Mouse (Mus musculus) midbrain, embryonic 15.5 days (tissue): ENCODE results near the gene Vat1. TPM values are rescaled to one million over a fixed set of nuclear protein-coding genes. Genes with fewer than 3 reads are reported as not detected.
"Not testable (repeated sequence)": the region's sequence is repeated elsewhere in the genome, so short reads cannot be mapped to it uniquely, and the experiment has no call there.

Source experiments
- ATAC-seq: fragments of 200-750 bp; cut with Nextera tagmentation; replicated peaks from 2 replicates; pipeline ENCODE4 v1.8.0; 2017; ENCODE audit warnings: moderate TSS enrichment
- H3K27ac ChIP-seq: fragments of 300-500 bp; sonication (generic); 2 replicates; pipeline ENCODE4 v1.5.1; 2015; ENCODE audit warnings: mild to moderate bottlenecking, inconsistent platforms
- H3K27me3 ChIP-seq: fragments of 300-500 bp; sonication (generic); replicated peaks from 2 replicates; pipeline ENCODE4 v1.6.1; 2015; ENCODE audit warnings: inconsistent platforms
- H3K36me3 ChIP-seq: fragments of 300-500 bp; sonication (generic); replicated peaks from 2 replicates; pipeline ENCODE4 v1.6.1; 2015; ENCODE audit warnings: inconsistent platforms
- H3K4me1 ChIP-seq: fragments of 300-500 bp; sonication (generic); 2 replicates; pipeline ENCODE4 v1.6.1; 2015; ENCODE audit warnings: inconsistent platforms
- H3K4me2 ChIP-seq: fragments of 300-500 bp; sonication (generic); 2 replicates; pipeline ENCODE4 v1.6.1; 2015; ENCODE audit warnings: inconsistent platforms, mild to moderate bottlenecking, moderate library complexity
- H3K4me3 ChIP-seq: fragments of 300-500 bp; sonication (generic); 2 replicates; pipeline ENCODE4 v1.5.1; 2015; ENCODE audit warnings: mild to moderate bottlenecking, inconsistent platforms
- H3K9ac ChIP-seq: fragments of 300-500 bp; sonication (generic); 2 replicates; pipeline ENCODE4 v1.6.1; 2015; ENCODE audit warnings: mild to moderate bottlenecking, inconsistent platforms
- H3K9me3 ChIP-seq: fragments of 300-500 bp; sonication (generic); 2 replicates; pipeline ENCODE4 v1.6.1; 2016; ENCODE audit warnings: inconsistent platforms
- WGBS: fragments of 180-500 bp; shearing (Covaris S2); methylation state at CpG from one replicate; pipeline ENCODE4 v1.1.7; 2015; ENCODE audit warnings: mixed read lengths; 5-methylcytosine and 5-hydroxymethylcytosine counted together
- polyA plus RNA-seq: library from polyadenylated mRNA; unstranded; fragments of >200 nt; fragmentation: Nextera tagmentation; extraction: Ambion mirVana; gene quantifications from 2 replicates; pipeline ENCODE4 v1.2.1, GENCODE M21; 2015

Vat1 gene
- polyA plus RNA-seq, 1 experiment from 2014 or later: 128 TPM

GRCm38 (mm10) chr11:101450394-101450793 lies 15.6 kb downstream of the Vat1 start:
- Histone ChIP-seq H3K4me3 (no peak overlapping the region), H3K4me1 (no peaks in the 10 kb centered on the region), H3K27me3 (no peaks in the 10 kb centered on the region), H3K4me2 (no peak overlapping the region), H3K9ac (no peak overlapping the region), H3K9me3 (no peaks in the 10 kb centered on the region), H3K36me3 (peaks cover 4% of the 10 kb centered on the region; the same call in 1 of the 2 replicates), H3K27ac (no peak overlapping the region)
- 84% methylated on average over 3 of the region's 3 CpGs for WGBS
- ATAC-seq: no peak

- ATAC-seq, H3K27me3 ChIP-seq, H3K4me3 ChIP-seq, H3K27ac ChIP-seq, H3K9me3 ChIP-seq, H3K4me2 ChIP-seq, H3K9ac ChIP-seq, H3K4me1 ChIP-seq, H3K36me3 ChIP-seq: not testable (repeated sequence)
- WGBS: 90% methylated on average over 4 of the region's 4 CpGs
Measured at GRCm38 (mm10) chr11:101449596-101449995, 16.4 kb downstream of the Vat1 start.

GRCm38 (mm10) chr11:101448899-101449298 lies 17.1 kb downstream of the Vat1 start:
- H3K9me3 ChIP-seq: no peaks in the 10 kb centered on the region

GRCm38 (mm10) chr11:101448274-101448746 lies 17.7 kb downstream of the Vat1 start, which contains the start of gene Ifi35:
TSS of gene Ifi35 (plus strand) at chr11:101448407.
- Histone ChIP-seq H3K36me3 (peaks cover 20% of the 10 kb centered on the region), H3K9ac (no peak within 1 kb of the TSS), H3K4me3 (0 out of 2 replicates have a peak within 1 kb of the TSS, but pooled peaks have one; percentile 2), H3K4me2 (0 out of 2 replicates have a peak within 1 kb of the TSS, but pooled peaks have one; percentile 0), H3K27me3 (no peaks in the 10 kb centered on the region), H3K4me1 (peaks cover 10% of the 10 kb centered on the region), H3K27ac (no peak within 1 kb of the TSS), H3K9me3 (no peaks in the 10 kb centered on the region)
- 49% methylated on average over 10 of the region's 10 CpGs for WGBS
- no peak for ATAC-seq

More at GRCm38 (mm10) chr11:101448899-101449298, 17.1 kb downstream of the Vat1 start:
- no peak for ATAC-seq
- Histone ChIP-seq H3K27ac (no peak overlapping the region), H3K27me3 (no peaks in the 10 kb centered on the region), H3K9ac (no peak overlapping the region), H3K4me1 (peaks cover 4% of the 10 kb centered on the region), H3K4me3 (no peak overlapping the region), H3K36me3 (peaks cover 16% of the 10 kb centered on the region), H3K4me2 (no peak overlapping the region)
- WGBS: 83% methylated on average over 4 of the region's 4 CpGs

- WGBS: 92% methylated on average over 5 of the region's 5 CpGs
- ATAC-seq: no peak
- Histone ChIP-seq H3K9ac (no peak overlapping the region), H3K27ac (no peak overlapping the region), H3K27me3 (no peaks in the 10 kb centered on the region), H3K9me3 (no peaks in the 10 kb centered on the region), H3K4me2 (no peak overlapping the region), H3K4me1 (peaks cover 14% of the 10 kb centered on the region), H3K36me3 (peaks cover 20% of the 10 kb centered on the region), H3K4me3 (no peak overlapping the region)
Measured at GRCm38 (mm10) chr11:101447786-101448185, 18.2 kb downstream of the Vat1 start.

- H3K36me3 ChIP-seq: peaks cover 20% of the 10 kb centered on the region
- not testable (repeated sequence) for ATAC-seq
- 88% methylated on average over 8 of the region's 8 CpGs for WGBS
Measured at GRCm38 (mm10) chr11:101446860-101447259, 19.2 kb downstream of the Vat1 start.

GRCm38 (mm10) chr11:101446319-101446718 lies 19.7 kb downstream of the Vat1 start:
- no peaks in the 10 kb centered on the region for H3K27me3 ChIP-seq
- no peaks in the 10 kb centered on the region for H3K9me3 ChIP-seq
- no peak overlapping the region for H3K9ac ChIP-seq
- H3K4me3 ChIP-seq: no peak overlapping the region
- 89% methylated on average over 1 of the region's 1 CpGs for WGBS
- H3K4me2 ChIP-seq: no peak overlapping the region
- peaks cover 14% of the 10 kb centered on the region for H3K4me1 ChIP-seq
- ATAC-seq: no peak
- peaks cover 20% of the 10 kb centered on the region for H3K36me3 ChIP-seq
- no peak overlapping the region for H3K27ac ChIP-seq

More at GRCm38 (mm10) chr11:101446860-101447259, 19.2 kb downstream of the Vat1 start:
- H3K27me3 ChIP-seq, H3K9me3 ChIP-seq, H3K4me3 ChIP-seq, H3K9ac ChIP-seq, H3K4me2 ChIP-seq, H3K27ac ChIP-seq: not testable (repeated sequence)
- peaks cover 14% of the 10 kb centered on the region for H3K4me1 ChIP-seq

GRCm38 (mm10) chr11:101442760-101443159 lies 23.3 kb downstream of the Vat1 start:
- H3K4me2 ChIP-seq: peak overlapping the region; percentile 72
- peak overlapping the region; percentile 83 for H3K27ac ChIP-seq
- no peaks in the 10 kb centered on the region for H3K9me3 ChIP-seq
- H3K4me3 ChIP-seq: peak overlapping the region; percentile 68
- ATAC-seq: no peak
- peaks cover 14% of the 10 kb centered on the region for H3K4me1 ChIP-seq
- peak overlapping the region; percentile 76 for H3K9ac ChIP-seq
- 2% methylated on average over 14 of the region's 14 CpGs for WGBS
- H3K27me3 ChIP-seq: no peaks in the 10 kb centered on the region
- peaks cover 20% of the 10 kb centered on the region for H3K36me3 ChIP-seq

GRCm38 (mm10) chr11:101442127-101442693 lies 23.8 kb downstream of the Vat1 start, which contains the start of gene Rpl27:
TSS of gene Rpl27 (plus strand) at chr11:101442298.
- H3K27ac ChIP-seq: peak within 1 kb of the TSS; percentile 83
- H3K4me1 ChIP-seq: peaks cover 14% of the 10 kb centered on the region
- WGBS: under 1% methylated on average over 42 of the region's 42 CpGs
- ATAC-seq: peak; percentile 99
- H3K27me3 ChIP-seq: no peaks in the 10 kb centered on the region
- peak within 1 kb of the TSS; percentile 68 for H3K4me3 ChIP-seq
- H3K9me3 ChIP-seq: no peaks in the 10 kb centered on the region
- peaks cover 20% of the 10 kb centered on the region for H3K36me3 ChIP-seq
- peak within 1 kb of the TSS; percentile 72 for H3K4me2 ChIP-seq
- H3K9ac ChIP-seq: peak within 1 kb of the TSS; percentile 76

- peaks cover 14% of the 10 kb centered on the region for H3K4me1 ChIP-seq
- not testable (repeated sequence) for H3K9ac ChIP-seq, H3K27me3 ChIP-seq, H3K9me3 ChIP-seq
- ATAC-seq: peak; percentile 65; the same call in 1 of the 2 replicates
- peak overlapping the region; percentile 68 for H3K4me3 ChIP-seq
- H3K27ac ChIP-seq: peak overlapping the region; percentile 50; the same call in 1 of the 2 replicates
- peaks cover 20% of the 10 kb centered on the region for H3K36me3 ChIP-seq
- H3K4me2 ChIP-seq: peak overlapping the region; percentile 44
- WGBS: 42% methylated on average over 15 of the region's 15 CpGs
Measured at GRCm38 (mm10) chr11:101441450-101442126, 24.4 kb downstream of the Vat1 start.

- not testable (repeated sequence) for ATAC-seq, H3K4me1 ChIP-seq, H3K4me2 ChIP-seq, H3K9me3 ChIP-seq, H3K4me3 ChIP-seq, H3K9ac ChIP-seq, H3K27ac ChIP-seq, H3K27me3 ChIP-seq
- 55% methylated on average over 3 of the region's 3 CpGs for WGBS
- H3K36me3 ChIP-seq: peaks cover 27% of the 10 kb centered on the region
Measured at GRCm38 (mm10) chr11:101438006-101438405, 28.0 kb downstream of the Vat1 start.

GRCm38 (mm10) chr11:101436916-101437315 lies 29.1 kb downstream of the Vat1 start:
- WGBS: 37% methylated on average over 4 of the region's 4 CpGs
- ATAC-seq: no peak

More at GRCm38 (mm10) chr11:101436916-101437315, 29.1 kb downstream of the Vat1 start:
- H3K4me1 ChIP-seq: no peaks in the 10 kb centered on the region
- no peak overlapping the region for H3K27ac ChIP-seq
- no peak overlapping the region for H3K4me3 ChIP-seq
- no peak overlapping the region for H3K4me2 ChIP-seq
- H3K27me3 ChIP-seq: no peaks in the 10 kb centered on the region
- no peak overlapping the region for H3K9ac ChIP-seq
- H3K36me3 ChIP-seq: peaks cover 34% of the 10 kb centered on the region
- H3K9me3 ChIP-seq: no peaks in the 10 kb centered on the region
